Mouse (Mus musculus) erythroblast, embryonic 14.5 days (primary cell): Measurements from ENCODE around the gene Lhfpl5.

Experiments
- GATA1 ChIP-seq: IDR thresholded peaks from 2 replicates; pipeline ENCODE4 v1.6.1; 2012; ENCODE audit warnings: low read length, inconsistent platforms, mixed read lengths
- TAL1 ChIP-seq: IDR thresholded peaks from 3 replicates; pipeline ENCODE4 v1.6.1; 2012; ENCODE audit warnings: low read length, inconsistent platforms, mixed read lengths

GRCm38 (mm10) chr17:28628248-28629124 lies 53.0 kb downstream of the Lhfpl5 start:
- no peak for TF ChIP-seq GATA1
- no peak for TF ChIP-seq TAL1
